Mouse (Mus musculus): ENCODE measurements around the gene Scel.

DNA sequence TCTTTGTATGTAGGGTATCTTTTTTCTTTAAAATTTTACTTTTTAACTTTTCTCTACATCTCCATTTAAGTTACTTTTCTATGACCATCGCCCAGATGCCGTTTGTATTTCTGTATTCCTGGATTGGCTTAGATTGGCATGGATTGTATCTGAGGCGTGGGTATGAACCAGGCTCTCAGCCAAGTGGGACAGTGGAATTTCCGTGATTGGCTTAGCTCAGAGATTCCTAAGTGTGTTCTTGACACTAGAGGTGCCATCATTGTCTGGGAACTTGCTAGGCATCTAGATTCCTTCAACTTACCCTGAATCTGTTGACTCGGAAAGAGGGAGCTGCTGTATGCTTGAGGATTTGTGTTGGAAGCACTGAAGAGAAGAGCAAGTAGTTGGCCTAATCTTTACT lies 142.3 kb downstream of the Scel start:
- TF ChIP-seq POLR2A (IDR thresholded peaks at IDR 0.05; ENCODE audit: insufficient read length, low read depth) (no peak), MAX (IDR thresholded peaks at IDR 0.05; ENCODE audit: low read depth) (no peak), USF1 (IDR thresholded peaks at IDR 0.05; ENCODE audit: low read depth) (no peak), CEBPB (IDR thresholded peaks at IDR 0.05; ENCODE audit: insufficient read depth, poor library complexity, severe bottlenecking) (no peak), POLR2AphosphoS2 (IDR thresholded peaks at IDR 0.05; ENCODE audit: insufficient read length, low read depth) (no peak)
